Mouse (Mus musculus) thymus, adult 2 months (tissue): Measurements from ENCODE around the gene Sesn1.

Source experiments
- CTCF ChIP-seq: fragments of 200-500 bp; IDR thresholded peaks from 2 replicates; pipeline ENCODE4 v1.5.1; 2012; ENCODE audit warnings: mild to moderate bottlenecking, control low read depth, low read length, moderate library complexity, borderline replicate concordance; ENCODE audit not compliant: control insufficient read depth, poor library complexity, insufficient read depth; ENCODE audit errors: extremely low read depth
- POLR2A ChIP-seq: fragments of 200-500 bp; IDR thresholded peaks from 2 replicates; pipeline ENCODE4 v1.6.1; 2012; ENCODE audit warnings: mild to moderate bottlenecking, low read length, control low read depth, moderate library complexity; ENCODE audit not compliant: control insufficient read depth, poor library complexity, insufficient read depth; ENCODE audit errors: extremely low read depth

DNA sequence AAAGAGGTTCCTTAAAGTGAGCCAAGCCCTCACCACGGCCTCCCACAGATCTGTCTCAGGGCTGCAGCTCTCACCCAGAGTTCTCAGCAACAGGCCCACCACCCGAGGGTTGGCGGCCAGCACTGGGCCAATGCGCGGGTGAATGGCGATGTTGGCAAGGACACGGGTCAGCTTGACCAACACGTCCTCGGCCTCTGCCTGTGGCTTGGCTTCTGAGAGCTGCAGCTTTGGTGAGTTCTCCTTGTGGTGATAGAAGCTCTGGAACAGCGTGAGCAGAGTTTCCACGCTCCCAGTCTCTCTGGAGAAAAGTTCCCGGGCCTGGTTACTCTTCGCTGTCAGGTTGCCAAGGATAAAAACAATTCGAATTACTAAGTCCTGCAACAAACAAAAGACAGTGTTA lies 117.0 kb downstream of the Sesn1 start:
- no peak for TF ChIP-seq POLR2A
- TF ChIP-seq CTCF: no peak
